Mouse (Mus musculus) heart, adult 2 months (tissue): ENCODE results near the gene Btnl2.

Source experiments
- CTCF ChIP-seq: fragments of 200-600 bp; IDR thresholded peaks from 2 replicates; pipeline ENCODE4 v1.8.1; 2022; ENCODE audit warnings: antibody characterized with exemption, mild to moderate bottlenecking, moderate library complexity
- POLR2A ChIP-seq: fragments of 200-500 bp; IDR thresholded peaks from 2 replicates; pipeline ENCODE4 v1.6.1; 2011; ENCODE audit warnings: mild to moderate bottlenecking, low read depth, low read length, control low read depth; ENCODE audit not compliant: insufficient read depth

GRCm38 (mm10) chr17:34309683-34310385 lies 44.8 kb upstream of the Btnl2 start:
- no peak for TF ChIP-seq CTCF
- TF ChIP-seq POLR2A = peak; percentile 65
